Mouse (Mus musculus): ENCODE measurements around the gene Olfr1202. TPM values are rescaled to one million over a fixed set of nuclear protein-coding genes. Genes with fewer than 3 reads are reported as not detected.

Olfr1202 gene
- polyA plus RNA-seq (2012; rRNA removed), result not detected in 2 replicates

DNA sequence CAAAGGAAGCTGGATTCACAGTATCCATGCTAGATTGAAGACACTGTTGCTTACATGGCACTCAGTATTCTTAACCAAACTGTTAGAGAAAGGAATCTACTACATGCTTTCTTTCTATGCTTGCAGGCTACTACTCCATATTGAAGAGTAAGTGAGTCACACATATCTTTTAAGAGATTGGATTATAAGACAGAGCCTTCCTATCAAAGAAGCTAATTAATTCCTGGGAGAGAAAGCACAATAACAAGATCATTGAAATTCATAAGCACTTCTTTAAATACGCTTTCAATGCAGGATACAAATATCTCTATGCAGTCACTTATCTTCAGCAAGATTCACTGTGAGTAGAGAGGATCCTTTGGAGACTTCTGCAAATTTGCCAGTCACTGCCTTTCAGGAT, at the start of gene Olfr1202:
Gene Olfr1202, plus strand, starts transcription at position 301 of the 400 bp plus-strand sequence.

DNA sequence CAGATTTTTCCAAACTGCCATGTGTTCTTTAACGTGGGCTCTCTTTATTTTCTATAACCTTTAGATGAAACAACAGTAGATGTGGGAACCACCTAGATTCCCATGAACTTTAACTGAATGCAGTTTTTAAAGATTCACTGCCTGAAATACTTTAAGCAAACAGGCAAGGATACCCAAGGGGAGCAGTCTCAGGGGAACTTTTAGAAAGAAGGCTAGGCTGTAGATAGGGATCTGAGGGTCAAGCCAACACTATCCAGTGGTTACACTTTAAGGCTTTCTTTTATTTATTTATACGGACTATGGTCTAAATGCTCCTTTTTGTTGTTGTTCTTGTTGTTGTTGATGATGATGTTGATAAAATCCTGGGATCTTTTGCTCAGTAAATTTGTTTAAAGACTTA, 43.9 kb upstream of the Olfr1202 start, which contains the start of gene Olfr1200:
Gene Olfr1200, minus strand, starts transcription at position 101 of the 400 bp plus-strand sequence.

DNA sequence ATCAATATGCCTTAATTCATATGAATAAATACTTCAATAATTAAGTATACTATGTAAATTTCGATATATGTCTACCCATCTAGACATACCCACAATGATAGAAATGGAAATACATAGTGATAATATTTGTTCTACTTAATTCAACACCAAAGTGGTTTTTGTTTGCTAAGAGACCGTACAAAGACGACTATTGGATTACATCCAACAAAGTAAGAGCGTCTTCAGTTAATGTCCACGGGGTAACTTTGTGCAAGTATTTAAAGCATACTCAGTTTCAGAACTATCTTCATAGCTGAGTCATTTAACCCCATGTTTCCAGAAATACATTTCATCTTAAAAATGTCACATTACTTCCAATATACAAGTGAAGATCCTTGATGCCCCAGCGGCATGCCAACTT, 21.6 kb upstream of the Olfr1202 start, which contains the start of gene Olfr1201:
Gene Olfr1201, plus strand, starts transcription at position 301 of the 400 bp plus-strand sequence.

DNA sequence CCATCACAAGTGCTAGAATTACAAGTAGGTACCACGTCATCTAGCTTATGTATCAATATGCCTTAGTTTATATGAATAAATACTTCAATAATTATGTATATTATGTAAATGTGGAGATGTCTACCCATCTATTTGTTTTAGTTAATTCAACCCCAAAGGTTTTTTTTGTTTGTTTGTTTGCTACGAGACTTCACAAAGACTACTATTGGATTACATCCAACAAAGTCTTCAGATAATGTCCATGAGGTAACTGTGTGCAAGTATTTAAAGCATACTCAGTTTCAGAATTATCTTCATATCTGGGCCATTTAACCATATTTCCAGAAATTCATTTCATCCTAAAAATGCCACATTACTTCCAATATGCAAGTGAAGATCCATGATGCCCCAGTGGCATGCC, 15.1 kb downstream of the Olfr1202 start, which contains the start of gene Olfr1205:
Gene Olfr1205, plus strand, starts transcription at position 301 of the 400 bp plus-strand sequence.

DNA sequence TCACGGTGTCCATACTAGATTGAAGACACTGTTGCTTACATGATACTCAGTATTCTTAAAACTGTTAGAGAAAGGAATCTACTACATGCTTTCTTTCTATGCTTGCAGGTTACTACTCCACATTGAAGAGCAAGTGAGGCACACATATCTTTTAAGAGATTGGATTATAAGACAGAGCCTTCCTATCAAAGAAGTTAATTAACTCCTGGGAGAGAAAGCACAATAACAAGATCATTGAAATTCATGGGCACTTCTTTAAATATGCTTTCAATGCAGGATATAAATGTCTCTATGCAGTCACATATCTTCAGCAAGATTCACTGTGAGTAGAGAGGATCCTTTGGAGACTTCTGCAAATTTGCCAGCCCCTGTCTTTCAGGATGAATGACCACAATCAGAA, 34.7 kb downstream of the Olfr1202 start, which contains the start of gene Olfr1204:
Gene Olfr1204, plus strand, starts transcription at position 301 of the 400 bp plus-strand sequence.

DNA sequence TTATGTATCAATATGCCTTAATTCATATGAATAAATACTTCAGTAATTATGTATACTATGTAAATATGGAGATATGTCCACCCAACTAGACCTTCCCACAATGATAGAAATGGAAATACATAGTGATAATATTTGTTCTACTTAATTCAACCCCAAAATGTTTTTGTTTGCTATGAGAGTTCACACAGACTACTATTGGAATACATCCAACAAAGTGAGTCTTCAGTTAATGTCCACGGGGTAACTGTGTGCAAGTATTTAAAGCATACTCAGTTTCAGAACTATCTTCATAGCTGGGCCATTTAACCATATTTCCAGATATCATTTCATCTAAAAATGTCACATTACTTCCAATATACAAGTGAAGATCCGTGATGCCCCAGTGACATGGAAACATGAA, 48.6 kb downstream of the Olfr1202 start, which contains the start of gene Olfr1206:
Gene Olfr1206, plus strand, starts transcription at position 301 of the 400 bp plus-strand sequence.

Other genes starting within 250 kb of the Olfr1202 start
- not detected in 2 replicates for gene Olfr1189, start 228.0 kb upstream of the Olfr1202 start, polyA plus RNA-seq (2012; rRNA removed)
- gene Olfr1191-ps1, start 174.0 kb upstream of the Olfr1202 start, polyA plus RNA-seq (2012; rRNA removed), result not detected in 2 replicates
- gene Olfr1192-ps1, start 166.0 kb upstream of the Olfr1202 start, polyA plus RNA-seq (2012; rRNA removed), result not detected in 2 replicates
- gene Olfr1193, start 138.9 kb upstream of the Olfr1202 start, polyA plus RNA-seq (2012; rRNA removed), result not detected in 2 replicates
- not detected in 2 replicates for gene Olfr1195, start 125.3 kb upstream of the Olfr1202 start, polyA plus RNA-seq (2012; rRNA removed)
- not detected in 2 replicates for gene Olfr1196, start 109.9 kb upstream of the Olfr1202 start, polyA plus RNA-seq (2012; rRNA removed)
- not detected in 2 replicates for gene Olfr1197, start 82.1 kb upstream of the Olfr1202 start, polyA plus RNA-seq (2012; rRNA removed)
- gene Olfr1198, start 63.1 kb upstream of the Olfr1202 start, polyA plus RNA-seq (2012; rRNA removed), result not detected in 2 replicates
- gene Olfr1199, start 54.0 kb upstream of the Olfr1202 start, polyA plus RNA-seq (2012; rRNA removed), result not detected in 2 replicates
- not detected in 2 replicates for gene Olfr1200, start 44.0 kb upstream of the Olfr1202 start, polyA plus RNA-seq (2012; rRNA removed)
- not detected in 2 replicates for gene Olfr1201, start 21.5 kb upstream of the Olfr1202 start, polyA plus RNA-seq (2012; rRNA removed)
- gene Olfr1205, start 15.2 kb downstream of the Olfr1202 start, polyA plus RNA-seq (2012; rRNA removed), result not detected in 2 replicates
- gene Olfr1204, start 34.8 kb downstream of the Olfr1202 start, polyA plus RNA-seq (2012; rRNA removed), result not detected in 2 replicates
- gene Olfr1206, start 48.7 kb downstream of the Olfr1202 start, polyA plus RNA-seq (2012; rRNA removed), result not detected in 2 replicates
- not detected in 2 replicates for gene Olfr1208, start 87.8 kb downstream of the Olfr1202 start, polyA plus RNA-seq (2012; rRNA removed)
- not detected in 2 replicates for gene Olfr1209, start 100.7 kb downstream of the Olfr1202 start, polyA plus RNA-seq (2012; rRNA removed)
- not detected in 2 replicates for gene Olfr1211, start 123.6 kb downstream of the Olfr1202 start, polyA plus RNA-seq (2012; rRNA removed)
- gene Olfr1212, start 139.5 kb downstream of the Olfr1202 start, polyA plus RNA-seq (2012; rRNA removed), result not detected in 2 replicates
- not detected in 2 replicates for gene Gm13762, start 165.8 kb downstream of the Olfr1202 start, polyA plus RNA-seq (2012; rRNA removed)
- not detected in 2 replicates for gene Olfr1214, start 178.2 kb downstream of the Olfr1202 start, polyA plus RNA-seq (2012; rRNA removed)
- gene Olfr1215, start 192.5 kb downstream of the Olfr1202 start, polyA plus RNA-seq (2012; rRNA removed), result not detected in 2 replicates
- not detected in 2 replicates for gene Olfr1216, start 203.8 kb downstream of the Olfr1202 start, polyA plus RNA-seq (2012; rRNA removed)
- gene Olfr1217, start 217.6 kb downstream of the Olfr1202 start, polyA plus RNA-seq (2012; rRNA removed), result not detected in 2 replicates
- not detected in 2 replicates for gene Olfr1218, start 246.7 kb downstream of the Olfr1202 start, polyA plus RNA-seq (2012; rRNA removed)